Mouse (Mus musculus) E14TG2a.4 (cell line): Measurements from ENCODE around the gene Slc16a9.

ENCODE experiments used
- H3K27me3 ChIP-seq: 2 replicates; pipeline ENCODE4 v1.6.1; 2014; ENCODE audit warnings: low read length, control low read depth; ENCODE audit not compliant: insufficient read depth
- H3K36me3 ChIP-seq: 2 replicates; pipeline ENCODE4 v1.6.1; 2014; ENCODE audit warnings: low read length, control low read depth; ENCODE audit not compliant: insufficient read depth
- H3K4me1 ChIP-seq: replicated peaks from 2 replicates; pipeline ENCODE4 v1.6.1; 2014; ENCODE audit warnings: low read depth, low read length, control low read depth
- H3K4me3 ChIP-seq: replicated peaks from 2 replicates; pipeline ENCODE4 v1.5.1; 2014; ENCODE audit warnings: mild to moderate bottlenecking, low read length
- H3K9me3 ChIP-seq: 2 replicates; pipeline ENCODE4 v1.6.1; 2014; ENCODE audit warnings: low read length, control low read depth
- CTCF ChIP-seq: conservative IDR thresholded peaks from 2 replicates; pipeline ENCODE4 v1.5.1; 2014; ENCODE audit warnings: low read length
- NANOG ChIP-seq: IDR thresholded peaks from 2 replicates; pipeline ENCODE4 v1.6.1; 2014; ENCODE audit warnings: borderline replicate concordance, low read length, mixed read lengths
- POU5F1 ChIP-seq: IDR thresholded peaks from 2 replicates; pipeline ENCODE4 v1.6.1; 2014; ENCODE audit warnings: low read length, borderline replicate concordance

Gene Slc16a9

DNA sequence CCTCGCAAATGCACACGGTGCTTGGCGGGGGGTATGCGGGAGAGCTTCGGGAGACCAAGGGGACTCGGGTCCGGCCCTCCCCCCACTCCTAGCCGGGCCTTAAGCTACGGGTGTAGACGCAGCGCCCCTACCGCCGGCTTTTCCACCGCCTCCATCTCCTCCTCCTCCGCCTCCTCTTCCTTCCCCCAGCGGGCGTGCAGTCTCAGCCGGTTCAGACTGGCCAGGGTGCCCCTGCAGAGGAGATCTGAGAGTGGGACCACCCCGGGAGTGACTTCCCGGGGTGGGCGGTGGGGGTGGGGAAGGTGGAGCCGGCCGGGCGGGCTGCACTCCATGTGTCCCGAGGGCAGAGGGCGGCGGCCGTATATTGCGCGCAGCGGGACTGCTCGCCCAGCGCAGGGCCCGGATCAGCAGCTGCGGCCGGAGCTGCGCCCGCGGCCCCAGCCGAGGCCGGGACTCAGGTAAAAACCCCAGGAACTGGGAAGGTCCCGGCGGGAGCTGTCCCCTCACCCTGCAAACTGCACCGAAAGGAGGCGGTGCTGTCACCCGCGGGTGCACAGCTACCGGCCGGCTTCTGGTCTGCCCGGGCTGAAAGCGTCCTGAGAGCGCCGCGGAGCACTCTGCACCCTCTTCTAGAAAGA is at the start of gene Slc16a9:
TSS of gene Slc16a9 (plus strand) at position 180 of the 638 bp plus-strand sequence.
- Histone ChIP-seq H3K9me3 (peaks cover 3% of the 10 kb centered on the region), H3K36me3 (no peaks in the 10 kb centered on the region), H3K4me3 (peak within 1 kb of the TSS; percentile 81), H3K27me3 (peaks cover 81% of the 10 kb centered on the region), H3K4me1 (peaks cover 34% of the 10 kb centered on the region)
- TF ChIP-seq CTCF: 0 out of 2 replicates have a peak, but pooled peaks have one; percentile 6
- TF ChIP-seq NANOG: no peak

DNA sequence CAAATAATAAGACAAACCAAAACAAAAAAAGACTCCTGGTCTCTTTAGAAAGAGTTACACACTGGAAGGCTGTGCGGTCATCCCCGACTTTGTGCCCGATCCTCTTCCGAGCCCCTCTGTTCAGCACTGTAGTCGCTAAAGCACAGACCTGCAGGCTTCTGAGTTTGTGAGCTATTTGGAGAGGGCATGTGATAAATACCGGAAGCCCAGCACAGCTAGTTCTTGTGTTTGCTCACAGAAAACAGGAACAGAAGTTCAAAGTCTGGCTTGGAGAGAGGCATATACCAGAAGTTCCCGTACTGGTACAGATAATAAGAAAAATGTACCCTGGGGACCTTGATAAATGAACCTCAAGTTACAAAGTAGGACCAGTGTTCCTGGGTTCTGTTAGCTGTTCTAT is 49.6 kb upstream of the Slc16a9 start:
- Histone ChIP-seq H3K9me3 (no peaks in the 10 kb centered on the region), H3K36me3 (peaks cover 33% of the 10 kb centered on the region), H3K4me1 (peaks cover 36% of the 10 kb centered on the region), H3K27me3 (no peaks in the 10 kb centered on the region), H3K4me3 (no peak overlapping the region)
- TF ChIP-seq POU5F1: no peak
- no peak for TF ChIP-seq CTCF
- TF ChIP-seq NANOG: no peak

DNA sequence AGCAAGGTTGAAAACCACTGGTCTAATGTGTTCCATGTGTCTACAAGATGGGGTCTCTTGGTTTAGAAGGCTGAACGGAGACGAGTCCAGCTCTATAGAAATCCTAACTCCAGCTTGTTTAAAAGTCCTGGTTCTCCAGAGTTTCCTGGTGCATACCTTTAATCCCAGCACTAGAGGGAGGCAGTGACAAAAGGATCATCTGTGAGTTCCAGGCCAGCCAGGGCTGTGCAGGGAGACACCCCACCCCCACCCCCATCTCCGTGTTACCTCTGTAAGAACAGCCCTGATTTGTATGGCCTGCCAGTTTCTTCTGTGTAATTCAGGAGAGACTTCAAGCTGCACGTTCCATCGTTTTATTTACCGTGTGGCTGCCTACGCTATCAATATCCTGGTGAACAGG is 49.1 kb upstream of the Slc16a9 start:
- H3K4me1 ChIP-seq: peaks cover 34% of the 10 kb centered on the region
- no peak for TF ChIP-seq POU5F1
- TF ChIP-seq CTCF: peak; percentile 30; the same call in 1 of the 2 replicates
- H3K27me3 ChIP-seq: no peaks in the 10 kb centered on the region
- peaks cover 28% of the 10 kb centered on the region for H3K36me3 ChIP-seq
- H3K4me3 ChIP-seq: no peak overlapping the region
- no peaks in the 10 kb centered on the region for H3K9me3 ChIP-seq

DNA sequence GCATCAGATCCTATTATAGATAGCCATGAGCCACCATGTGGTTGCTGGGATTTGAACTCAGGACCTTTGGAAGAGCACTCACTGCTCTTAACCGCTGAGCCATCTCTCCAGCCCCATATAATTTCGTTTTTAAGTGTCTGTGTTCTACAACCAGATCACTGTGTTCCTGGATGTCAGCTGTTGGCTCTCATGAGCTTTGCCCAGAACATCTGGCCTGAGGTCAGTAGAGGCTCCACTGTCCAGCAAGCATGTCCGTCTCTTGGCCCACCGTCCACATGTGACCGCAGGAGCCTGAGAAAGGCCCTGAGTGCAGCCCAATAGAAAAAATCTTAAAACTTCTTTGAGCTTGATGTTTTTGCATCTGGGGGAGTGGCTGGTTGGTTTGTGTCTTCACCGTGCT is 48.2 kb upstream of the Slc16a9 start:
- H3K4me3 ChIP-seq: no peak overlapping the region
- H3K36me3 ChIP-seq: peaks cover 21% of the 10 kb centered on the region
- H3K9me3 ChIP-seq: no peaks in the 10 kb centered on the region
- peaks cover 25% of the 10 kb centered on the region for H3K4me1 ChIP-seq
- no peaks in the 10 kb centered on the region for H3K27me3 ChIP-seq
- TF ChIP-seq CTCF (no peak), NANOG (no peak), POU5F1 (no peak)

DNA sequence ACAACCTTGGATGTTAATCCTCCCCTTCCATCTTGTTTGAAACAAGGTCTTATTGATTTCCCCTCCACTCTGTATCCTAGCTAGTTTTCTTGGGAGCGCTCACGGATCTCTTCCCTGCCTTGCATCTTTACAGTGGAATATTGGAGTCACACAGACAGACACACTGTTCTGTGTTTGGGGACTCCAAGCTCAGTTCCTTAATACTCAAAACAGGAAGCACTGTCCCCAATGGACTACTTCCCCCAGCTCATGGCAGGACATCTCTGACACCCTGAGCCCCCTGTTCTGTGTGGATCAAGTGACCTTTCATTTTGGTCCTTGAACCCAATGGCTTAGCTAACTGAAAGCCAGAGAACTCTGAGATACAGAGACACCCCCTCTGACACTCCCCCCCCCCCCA is 47.3 kb upstream of the Slc16a9 start:
- H3K27me3 ChIP-seq: no peaks in the 10 kb centered on the region
- H3K9me3 ChIP-seq: no peaks in the 10 kb centered on the region
- no peak overlapping the region for H3K4me3 ChIP-seq
- TF ChIP-seq POU5F1 (no peak), NANOG (no peak), CTCF (no peak)
- peaks cover 13% of the 10 kb centered on the region for H3K36me3 ChIP-seq
- peaks cover 23% of the 10 kb centered on the region for H3K4me1 ChIP-seq

DNA sequence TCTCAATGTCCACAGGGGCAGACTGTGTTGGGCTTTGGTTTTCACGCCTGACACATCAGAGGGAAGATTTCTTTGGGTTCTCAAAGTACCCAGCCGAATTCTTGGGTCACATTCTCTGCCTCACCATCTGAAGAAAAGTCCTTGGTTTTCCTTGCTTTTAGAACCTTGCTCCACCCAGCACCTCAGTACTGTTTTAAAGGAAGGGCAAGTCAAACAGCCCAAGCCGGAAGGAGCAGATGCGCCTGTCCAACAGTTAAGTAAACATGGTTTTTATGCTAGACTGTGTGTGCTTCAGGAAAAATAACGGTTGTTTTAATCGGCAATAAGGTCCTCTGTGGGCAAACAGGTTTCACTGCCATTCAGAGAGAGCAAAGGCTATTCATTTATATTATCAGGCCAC is 46.9 kb upstream of the Slc16a9 start:
- Histone ChIP-seq H3K36me3 (peaks cover 9% of the 10 kb centered on the region), H3K4me1 (peaks cover 23% of the 10 kb centered on the region), H3K27me3 (no peaks in the 10 kb centered on the region), H3K4me3 (no peak overlapping the region), H3K9me3 (no peaks in the 10 kb centered on the region)
- no peak for TF ChIP-seq POU5F1
- TF ChIP-seq NANOG: no peak
- TF ChIP-seq CTCF: no peak

DNA sequence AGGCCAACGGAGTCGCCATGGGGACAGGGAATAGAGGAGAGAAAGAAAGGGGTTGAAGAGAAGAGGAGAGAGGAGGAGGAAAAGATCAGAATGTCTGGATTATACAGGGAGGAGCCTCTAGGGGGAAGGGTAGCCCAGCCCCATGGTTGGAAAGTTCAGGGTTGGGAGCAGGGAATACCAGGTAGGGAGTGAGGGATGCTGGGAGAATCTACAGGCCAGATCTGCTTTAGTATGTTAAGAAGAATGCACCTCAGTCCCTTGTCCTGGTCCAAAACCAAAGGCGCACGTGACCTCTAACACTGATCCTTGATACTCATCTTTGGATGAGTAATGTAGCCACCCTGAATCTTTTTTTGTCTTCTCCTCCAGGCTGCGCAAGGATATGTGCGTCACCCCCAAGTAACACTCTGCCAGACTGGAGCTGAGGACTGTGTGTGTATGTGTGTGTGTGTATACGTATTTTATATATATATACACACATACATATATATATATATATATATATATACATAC is 45.9 kb upstream of the Slc16a9 start:
- Histone ChIP-seq H3K9me3 (no peaks in the 10 kb centered on the region), H3K4me1 (peaks cover 17% of the 10 kb centered on the region), H3K36me3 (peaks cover 3% of the 10 kb centered on the region; the same call in 1 of the 2 replicates), H3K4me3 (no peak overlapping the region), H3K27me3 (no peaks in the 10 kb centered on the region)
- no peak for TF ChIP-seq NANOG
- no peak for TF ChIP-seq CTCF
- TF ChIP-seq POU5F1: no peak

DNA sequence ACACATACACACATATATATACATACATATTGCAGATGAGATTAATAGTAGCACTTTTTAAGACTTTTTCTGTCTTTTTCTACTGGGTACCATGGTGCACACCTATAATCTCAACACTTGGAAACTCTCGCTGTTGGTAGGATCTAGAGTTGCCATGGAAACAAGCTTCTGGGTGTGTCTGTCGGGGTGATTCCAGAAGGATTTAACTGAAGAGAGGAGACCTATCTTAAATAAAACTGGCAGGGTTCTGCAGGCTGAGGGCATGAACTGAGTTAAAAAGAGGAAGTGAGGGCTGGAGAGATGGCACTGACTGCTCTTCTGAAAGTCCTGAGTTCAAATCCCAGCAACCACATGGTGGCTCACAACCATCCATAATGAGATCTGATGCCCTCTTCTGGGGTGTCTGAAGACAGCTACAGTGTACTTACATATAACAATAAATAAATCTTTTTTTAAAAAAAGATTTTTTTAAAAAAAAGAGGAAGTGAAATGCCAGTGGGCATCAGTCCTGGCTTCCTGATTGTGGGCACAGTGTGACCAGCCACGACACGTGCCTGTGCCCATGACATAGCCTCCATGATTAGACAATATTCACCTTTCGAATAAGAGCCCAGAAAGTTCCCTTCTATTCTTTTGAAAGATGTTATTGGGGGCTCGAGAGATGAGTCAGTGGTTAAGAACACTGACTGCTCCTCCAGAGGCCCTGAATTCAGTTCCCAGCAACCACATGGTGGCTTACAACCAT is 45.3 kb upstream of the Slc16a9 start:
- no peak for TF ChIP-seq CTCF
- no peak for TF ChIP-seq POU5F1
- no peak for TF ChIP-seq NANOG
- peaks cover 11% of the 10 kb centered on the region for H3K4me1 ChIP-seq
- H3K4me3 ChIP-seq: no peak overlapping the region
- H3K9me3 ChIP-seq: no peaks in the 10 kb centered on the region
- H3K27me3 ChIP-seq: no peaks in the 10 kb centered on the region
- H3K36me3 ChIP-seq: no peaks in the 10 kb centered on the region
